Mouse (Mus musculus): ENCODE measurements around the gene Glg1.
"Not testable (repeated sequence)": the region's sequence is repeated elsewhere in the genome, so short reads cannot be mapped to it uniquely, and the experiment has no call there.

Gene Glg1

GRCm38 (mm10) chr8:111252487-111253112 lies 6.4 kb downstream of the Glg1 start:
- DNase-seq (ENCODE audit: low spot score), result no peak

GRCm38 (mm10) chr8:111250111-111250510 lies 8.9 kb downstream of the Glg1 start:
- no peak for DNase-seq (ENCODE audit: low spot score)

- no peak for DNase-seq (ENCODE audit: low spot score)
Observed at GRCm38 (mm10) chr8:111248136-111248535, 10.9 kb downstream of the Glg1 start.

- DNase-seq (ENCODE audit: low spot score), result not testable (repeated sequence)
Observed at GRCm38 (mm10) chr8:111246864-111247263, 12.2 kb downstream of the Glg1 start.

- DNase-seq (ENCODE audit: low spot score), result no peak
Observed at GRCm38 (mm10) chr8:111246287-111246830, 12.7 kb downstream of the Glg1 start.

GRCm38 (mm10) chr8:111237301-111237700 lies 21.7 kb downstream of the Glg1 start:
- no peak for DNase-seq (ENCODE audit: low spot score)

GRCm38 (mm10) chr8:111233730-111234129 lies 25.3 kb downstream of the Glg1 start:
- no peak for DNase-seq (ENCODE audit: low spot score)

GRCm38 (mm10) chr8:111224153-111224552 lies 34.9 kb downstream of the Glg1 start:
- DNase-seq (ENCODE audit: low spot score), result no peak

GRCm38 (mm10) chr8:111218107-111218506 lies 40.9 kb downstream of the Glg1 start:
- DNase-seq (ENCODE audit: low spot score), result no peak

- no peak for DNase-seq (ENCODE audit: low spot score)
Observed at GRCm38 (mm10) chr8:111213406-111213805, 45.6 kb downstream of the Glg1 start.

GRCm38 (mm10) chr8:111211180-111211579 lies 47.8 kb downstream of the Glg1 start:
- DNase-seq (ENCODE audit: low spot score), result no peak

GRCm38 (mm10) chr8:111209874-111210273 lies 49.1 kb downstream of the Glg1 start:
- no peak for DNase-seq (ENCODE audit: low spot score)

- DNase-seq (ENCODE audit: low spot score), result no peak
Observed at GRCm38 (mm10) chr8:111206321-111206720, 52.7 kb downstream of the Glg1 start.

GRCm38 (mm10) chr8:111205033-111205432 lies 54.0 kb downstream of the Glg1 start:
- no peak for DNase-seq (ENCODE audit: low spot score)

GRCm38 (mm10) chr8:111203341-111203740 lies 55.7 kb downstream of the Glg1 start:
- no peak for DNase-seq (ENCODE audit: low spot score)

GRCm38 (mm10) chr8:111197966-111198365 lies 61.0 kb downstream of the Glg1 start:
- no peak for DNase-seq (ENCODE audit: low spot score)

- DNase-seq (ENCODE audit: low spot score), result no peak
Observed at GRCm38 (mm10) chr8:111196181-111196580, 62.8 kb downstream of the Glg1 start.

GRCm38 (mm10) chr8:111188594-111189211 lies 70.3 kb downstream of the Glg1 start:
- DNase-seq (ENCODE audit: low spot score), result no peak

GRCm38 (mm10) chr8:111187470-111187869 lies 71.5 kb downstream of the Glg1 start:
- no peak for DNase-seq (ENCODE audit: low spot score)

- DNase-seq (ENCODE audit: low spot score), result no peak
Observed at GRCm38 (mm10) chr8:111185472-111185947, 73.5 kb downstream of the Glg1 start.

GRCm38 (mm10) chr8:111171661-111172060 lies 87.4 kb downstream of the Glg1 start:
- DNase-seq (ENCODE audit: low spot score), result no peak

GRCm38 (mm10) chr8:111157617-111158016 lies 101.4 kb downstream of the Glg1 start:
- DNase-seq (ENCODE audit: low spot score), result peak; percentile 10

- no peak for DNase-seq (ENCODE audit: low spot score)
Observed at GRCm38 (mm10) chr8:111155721-111156436, 103.1 kb downstream of the Glg1 start.
